Mouse (Mus musculus): ENCODE measurements around the gene Pgm2. TPM values are rescaled to one million over a fixed set of nuclear protein-coding genes. Genes with fewer than 3 reads are reported as not detected.

The Pgm2 gene
- polyA plus RNA-seq, 1 experiment from 2014 or later, result 12.8 TPM

- Histone ChIP-seq H3K27me3 (ENCODE audit: control insufficient read depth, insufficient read depth, low read length) (no peaks in the 10 kb centered on the region), H3K4me1 (ENCODE audit: control insufficient read depth in 2 of 2, insufficient read depth in 2 of 2, low read length in 2 of 2) (peaks cover 6 to 18% of the 10 kb centered on the region in 2 experiments; a peak in 3 of 4 replicates), H3K4me2 (ENCODE audit: low read length) (peak overlapping the region; percentile 93), H3K4me3 (ENCODE audit: control insufficient read depth in 1 of 2, insufficient read depth in 1 of 2, low read depth in 1 of 2, low read length in 2 of 2) (peak overlapping the region; percentile 74 to 77), H3K9me3 (ENCODE audit: control insufficient read depth, low read length) (no peaks in the 10 kb centered on the region), H3K36me3 (ENCODE audit: control insufficient read depth, insufficient read depth, low read length) (peaks cover 16% of the 10 kb centered on the region), H3K9ac (ENCODE audit: low read length) (peak overlapping the region; percentile 88), H3K27ac (replicated peaks in 1 of 2; ENCODE audit: control insufficient read depth in 1 of 2, insufficient read depth in 1 of 2, low read depth in 2 of 2, low read length in 2 of 2) (peak overlapping the region; percentile 31 to 71)
- WGBS, result 3% methylated on average over 15 of the region's 15 CpGs
- ATAC-seq (ENCODE audit: insufficient number of reproducible peaks, insufficient read depth, low FRiP score, low read depth), result peak; percentile 18
Measured at GRCm38 (mm10) chr5:64093349-64093871, 660 bp downstream of the Pgm2 start.

GRCm38 (mm10) chr5:64095342-64095993 lies 2.7 kb downstream of the Pgm2 start:
- Histone ChIP-seq H3K27me3 (ENCODE audit: control insufficient read depth, insufficient read depth, low read length) (no peaks in the 10 kb centered on the region), H3K36me3 (ENCODE audit: control insufficient read depth, insufficient read depth, low read length) (peaks cover 20% of the 10 kb centered on the region), H3K4me1 (ENCODE audit: control insufficient read depth in 2 of 2, insufficient read depth in 2 of 2, low read length in 2 of 2) (peaks cover 6 to 18% of the 10 kb centered on the region in 2 experiments; a peak in 3 of 4 replicates), H3K27ac (replicated peaks in 1 of 2; ENCODE audit: control insufficient read depth in 1 of 2, insufficient read depth in 1 of 2, low read depth in 2 of 2, low read length in 2 of 2) (no peak overlapping the region), H3K4me3 (ENCODE audit: control insufficient read depth in 1 of 2, insufficient read depth in 1 of 2, low read depth in 1 of 2, low read length in 2 of 2) (no peak overlapping the region), H3K9ac (ENCODE audit: low read length) (no peak overlapping the region), H3K4me2 (ENCODE audit: low read length) (no peak overlapping the region), H3K9me3 (ENCODE audit: control insufficient read depth, low read length) (no peaks in the 10 kb centered on the region)
- no peak for ATAC-seq (ENCODE audit: insufficient number of reproducible peaks, insufficient read depth, low FRiP score, low read depth)
- 48% methylated on average over 5 of the region's 5 CpGs for WGBS

GRCm38 (mm10) chr5:64101993-64102716 lies 9.4 kb downstream of the Pgm2 start:
- peaks cover 65% of the 10 kb centered on the region for H3K36me3 ChIP-seq (ENCODE audit: control insufficient read depth, insufficient read depth, low read length)
- H3K9ac ChIP-seq (ENCODE audit: low read length), result no peak overlapping the region
- H3K27me3 ChIP-seq (ENCODE audit: control insufficient read depth, insufficient read depth, low read length), result no peaks in the 10 kb centered on the region
- H3K4me1 ChIP-seq (ENCODE audit: control insufficient read depth in 2 of 2, insufficient read depth in 2 of 2, low read length in 2 of 2), result peaks cover 2 to 5% of the 10 kb centered on the region in 2 experiments; a peak in 3 of 4 replicates
- no peak overlapping the region for H3K4me2 ChIP-seq (ENCODE audit: low read length)
- H3K27ac ChIP-seq (replicated peaks in 1 of 2; ENCODE audit: control insufficient read depth in 1 of 2, insufficient read depth in 1 of 2, low read depth in 2 of 2, low read length in 2 of 2), result no peak overlapping the region
- no peaks in the 10 kb centered on the region for H3K9me3 ChIP-seq (ENCODE audit: control insufficient read depth, low read length)
- 55% methylated on average over 9 of the region's 9 CpGs for WGBS
- H3K4me3 ChIP-seq (ENCODE audit: control insufficient read depth in 1 of 2, insufficient read depth in 1 of 2, low read depth in 1 of 2, low read length in 2 of 2), result no peak overlapping the region
- no peak for ATAC-seq (ENCODE audit: insufficient number of reproducible peaks, insufficient read depth, low FRiP score, low read depth)

DNA sequence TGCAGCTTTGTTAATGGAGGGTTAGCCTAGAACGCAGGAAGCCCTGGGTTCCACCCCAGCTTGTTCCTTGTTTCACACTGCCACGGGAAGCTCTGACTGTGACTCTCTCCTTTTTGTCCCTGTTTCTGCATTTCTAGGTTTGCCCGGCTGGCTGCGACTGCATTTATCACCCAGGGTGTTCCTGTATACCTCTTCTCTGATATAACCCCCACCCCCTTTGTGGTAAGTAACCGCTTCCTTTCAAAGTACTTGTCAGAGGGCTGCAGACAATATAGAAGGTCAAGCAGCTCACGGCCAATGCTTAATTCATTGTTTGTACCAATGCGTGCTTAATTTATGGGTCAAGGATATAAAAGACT lies 9.9 kb downstream of the Pgm2 start:
- ATAC-seq (ENCODE audit: insufficient number of reproducible peaks, insufficient read depth, low FRiP score, low read depth), result no peak
- Histone ChIP-seq H3K4me1 (ENCODE audit: control insufficient read depth in 2 of 2, insufficient read depth in 2 of 2, low read length in 2 of 2) (peaks cover 2 to 5% of the 10 kb centered on the region in 2 experiments; a peak in 3 of 4 replicates), H3K27me3 (ENCODE audit: control insufficient read depth, insufficient read depth, low read length) (no peaks in the 10 kb centered on the region), H3K4me2 (ENCODE audit: low read length) (no peak overlapping the region), H3K4me3 (ENCODE audit: control insufficient read depth in 1 of 2, insufficient read depth in 1 of 2, low read depth in 1 of 2, low read length in 2 of 2) (no peak overlapping the region), H3K36me3 (ENCODE audit: control insufficient read depth, insufficient read depth, low read length) (peaks cover 65% of the 10 kb centered on the region), H3K9me3 (ENCODE audit: control insufficient read depth, low read length) (no peaks in the 10 kb centered on the region), H3K27ac (replicated peaks in 1 of 2; ENCODE audit: control insufficient read depth in 1 of 2, insufficient read depth in 1 of 2, low read depth in 2 of 2, low read length in 2 of 2) (no peak overlapping the region), H3K9ac (ENCODE audit: low read length) (no peak overlapping the region)
- 65% methylated on average over 7 of the region's 7 CpGs for WGBS

- peaks cover 90% of the 10 kb centered on the region for H3K36me3 ChIP-seq (ENCODE audit: control insufficient read depth, insufficient read depth, low read length)
Measured at GRCm38 (mm10) chr5:64107596-64108289, 15.0 kb downstream of the Pgm2 start.

GRCm38 (mm10) chr5:64109217-64109616 lies 16.5 kb downstream of the Pgm2 start:
- Histone ChIP-seq H3K9me3 (ENCODE audit: control insufficient read depth, low read length) (no peaks in the 10 kb centered on the region), H3K4me1 (ENCODE audit: control insufficient read depth in 2 of 2, insufficient read depth in 2 of 2, low read length in 2 of 2) (no peaks in the 10 kb centered on the region), H3K27ac (replicated peaks in 1 of 2; ENCODE audit: control insufficient read depth in 1 of 2, insufficient read depth in 1 of 2, low read depth in 2 of 2, low read length in 2 of 2) (no peak overlapping the region), H3K9ac (ENCODE audit: low read length) (no peak overlapping the region), H3K4me2 (ENCODE audit: low read length) (no peak overlapping the region), H3K27me3 (ENCODE audit: control insufficient read depth, insufficient read depth, low read length) (no peaks in the 10 kb centered on the region), H3K36me3 (ENCODE audit: control insufficient read depth, insufficient read depth, low read length) (peaks cover 91% of the 10 kb centered on the region), H3K4me3 (ENCODE audit: control insufficient read depth in 1 of 2, insufficient read depth in 1 of 2, low read depth in 1 of 2, low read length in 2 of 2) (no peak overlapping the region)
- ATAC-seq (ENCODE audit: insufficient number of reproducible peaks, insufficient read depth, low FRiP score, low read depth), result no peak
- 55% methylated on average over 3 of the region's 3 CpGs for whole genome bisulfite sequencing

More at GRCm38 (mm10) chr5:64107596-64108289, 15.0 kb downstream of the Pgm2 start:
- 90% methylated on average over 11 of the region's 11 CpGs for WGBS
- no peak for ATAC-seq (ENCODE audit: insufficient number of reproducible peaks, insufficient read depth, low FRiP score, low read depth)
- H3K9ac ChIP-seq (ENCODE audit: low read length), result no peak overlapping the region
- no peaks in the 10 kb centered on the region for H3K4me1 ChIP-seq (ENCODE audit: control insufficient read depth in 2 of 2, insufficient read depth in 2 of 2, low read length in 2 of 2)
- H3K4me3 ChIP-seq (ENCODE audit: control insufficient read depth in 1 of 2, insufficient read depth in 1 of 2, low read depth in 1 of 2, low read length in 2 of 2), result no peak overlapping the region
- H3K27ac ChIP-seq (replicated peaks in 1 of 2; ENCODE audit: control insufficient read depth in 1 of 2, insufficient read depth in 1 of 2, low read depth in 2 of 2, low read length in 2 of 2), result no peak overlapping the region
- H3K4me2 ChIP-seq (ENCODE audit: low read length), result no peak overlapping the region
- no peaks in the 10 kb centered on the region for H3K9me3 ChIP-seq (ENCODE audit: control insufficient read depth, low read length)
- H3K27me3 ChIP-seq (ENCODE audit: control insufficient read depth, insufficient read depth, low read length), result no peaks in the 10 kb centered on the region

DNA sequence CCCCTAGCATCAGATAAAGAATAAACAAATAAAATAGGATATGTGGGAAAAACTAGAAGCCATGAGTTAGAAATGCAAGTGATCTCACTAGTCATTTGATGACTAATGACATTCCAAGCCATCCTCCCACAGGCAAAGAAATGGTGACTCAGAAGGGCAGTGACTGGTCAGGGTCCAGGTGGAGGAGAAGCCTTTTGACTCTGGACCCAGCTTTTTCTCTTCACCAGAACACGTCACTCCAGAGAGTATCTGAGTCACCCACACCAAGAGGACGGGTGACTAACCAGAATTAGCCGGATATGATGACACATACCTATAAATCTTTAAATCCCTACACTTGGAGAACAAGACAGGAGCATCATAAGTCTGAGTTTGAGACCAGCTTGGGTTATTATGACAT lies 19.6 kb downstream of the Pgm2 start:
- H3K4me1 ChIP-seq (ENCODE audit: control insufficient read depth in 2 of 2, insufficient read depth in 2 of 2, low read length in 2 of 2), result no peaks in the 10 kb centered on the region
- H3K27ac ChIP-seq (replicated peaks in 1 of 2; ENCODE audit: control insufficient read depth in 1 of 2, insufficient read depth in 1 of 2, low read depth in 2 of 2, low read length in 2 of 2), result no peak overlapping the region
- no peak for ATAC-seq (ENCODE audit: insufficient number of reproducible peaks, insufficient read depth, low FRiP score, low read depth)
- H3K36me3 ChIP-seq (ENCODE audit: control insufficient read depth, insufficient read depth, low read length), result peaks cover 90% of the 10 kb centered on the region
- H3K9me3 ChIP-seq (ENCODE audit: control insufficient read depth, low read length), result peaks cover 11% of the 10 kb centered on the region; the same call in 1 of the 2 replicates
- H3K4me3 ChIP-seq (ENCODE audit: control insufficient read depth in 1 of 2, insufficient read depth in 1 of 2, low read depth in 1 of 2, low read length in 2 of 2), result no peak overlapping the region
- no peak overlapping the region for H3K4me2 ChIP-seq (ENCODE audit: low read length)
- no peak overlapping the region for H3K9ac ChIP-seq (ENCODE audit: low read length)
- 68% methylated on average over 3 of the region's 3 CpGs for WGBS
- no peaks in the 10 kb centered on the region for H3K27me3 ChIP-seq (ENCODE audit: control insufficient read depth, insufficient read depth, low read length)
